Mouse (Mus musculus): ENCODE measurements around the gene Lefty1. TPM values are rescaled to one million over a fixed set of nuclear protein-coding genes. Genes with fewer than 3 reads are reported as not detected.
"Not testable (repeated sequence)": the region's sequence is repeated elsewhere in the genome, so short reads cannot be mapped to it uniquely, and the experiment has no call there.

Gene Lefty1
- polyA plus RNA-seq (2012; rRNA removed) = 6.3 and 7.1 TPM in 2 replicates

- H3K4me3 ChIP-seq (ENCODE audit: low read depth, low read length) = no peak within 1 kb of the TSS
- no peaks in the 10 kb centered on the region for H3K27me3 ChIP-seq (ENCODE audit: control insufficient read depth, insufficient read depth, low read length)
- 89% methylated on average over 21 of the region's 21 CpGs for WGBS
- TF ChIP-seq POLR2A (IDR thresholded peaks at IDR 0.05; ENCODE audit: low read depth, low read length) (no peak), CTCF (IDR thresholded peaks at IDR 0.05; ENCODE audit: extremely low read depth, insufficient read length, insufficient replicate concordance, low read depth, low read length) (no peak)
- H3K4me1 ChIP-seq (ENCODE audit: control insufficient read depth, insufficient read depth, insufficient read length, low read length) = peaks cover 3% of the 10 kb centered on the region; the same call in 1 of the 2 replicates
- no peaks in the 10 kb centered on the region for H3K36me3 ChIP-seq (ENCODE audit: control insufficient read depth, insufficient read depth, low read length)
- H3K27ac ChIP-seq (ENCODE audit: insufficient read depth, low read depth, low read length) = no peak within 1 kb of the TSS
These were observed at the start of gene Lefty1 for GRCm38 (mm10) chr1:180934467-180935419. Gene Lefty1, plus strand, starts transcription at chr1:180935022.

DNA sequence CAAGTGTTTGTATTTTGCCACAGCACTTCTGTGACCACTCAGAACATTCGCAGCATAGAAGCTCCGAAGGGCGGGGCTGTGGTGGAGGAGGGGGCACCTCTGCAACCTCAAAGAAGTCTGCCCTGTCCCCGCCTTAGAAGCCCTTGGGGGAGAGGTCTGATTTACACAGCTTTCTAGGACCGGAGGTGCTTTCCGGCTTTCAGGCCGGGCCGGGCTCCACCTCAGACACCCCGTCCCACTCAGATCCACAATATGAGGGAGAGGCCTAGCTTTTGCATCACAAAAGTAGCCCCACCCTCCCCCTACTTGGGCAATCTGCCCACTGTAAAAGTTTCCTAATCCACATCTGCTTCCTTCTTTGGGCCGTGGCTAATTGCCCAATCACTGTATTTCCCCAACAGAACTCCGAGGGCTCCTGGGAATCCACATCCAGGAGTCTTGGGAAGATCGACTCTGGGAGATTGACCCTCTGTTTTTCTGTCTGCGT is 46.2 kb upstream of the Lefty1 start:
- Histone ChIP-seq H3K27me3 (ENCODE audit: control insufficient read depth, insufficient read depth, low read length) (no peaks in the 10 kb centered on the region), H3K4me1 (ENCODE audit: control insufficient read depth, insufficient read depth, insufficient read length, low read length) (peaks cover 11% of the 10 kb centered on the region), H3K4me3 (ENCODE audit: low read depth, low read length) (peak overlapping the region; percentile 26; the same call in 1 of the 2 replicates), H3K36me3 (ENCODE audit: control insufficient read depth, insufficient read depth, low read length) (no peaks in the 10 kb centered on the region), H3K27ac (ENCODE audit: insufficient read depth, low read depth, low read length) (peak overlapping the region; percentile 56)
- TF ChIP-seq CTCF (IDR thresholded peaks at IDR 0.05; ENCODE audit: extremely low read depth, insufficient read length, insufficient replicate concordance, low read depth, low read length) (no peak), POLR2A (IDR thresholded peaks at IDR 0.05; ENCODE audit: low read depth, low read length) (no peak)
- 5% methylated on average over 13 of the region's 13 CpGs for WGBS

GRCm38 (mm10) chr1:180889172-180889571 is 45.6 kb upstream of the Lefty1 start:
- Histone ChIP-seq H3K4me1 (ENCODE audit: control insufficient read depth, insufficient read depth, insufficient read length, low read length) (peaks cover 11% of the 10 kb centered on the region), H3K27ac (ENCODE audit: insufficient read depth, low read depth, low read length) (peak overlapping the region; percentile 56; the same call in 1 of the 2 replicates), H3K36me3 (ENCODE audit: control insufficient read depth, insufficient read depth, low read length) (no peaks in the 10 kb centered on the region), H3K4me3 (ENCODE audit: low read depth, low read length) (no peak overlapping the region), H3K27me3 (ENCODE audit: control insufficient read depth, insufficient read depth, low read length) (0 out of 2 replicates have a peak, but pooled peaks cover 5% of the 10 kb centered on the region)
- TF ChIP-seq POLR2A (IDR thresholded peaks at IDR 0.05; ENCODE audit: low read depth, low read length) = no peak
- TF ChIP-seq CTCF (IDR thresholded peaks at IDR 0.05; ENCODE audit: extremely low read depth, insufficient read length, insufficient replicate concordance, low read depth, low read length) = no peak
- 71% methylated on average over 7 of the region's 7 CpGs for WGBS

DNA sequence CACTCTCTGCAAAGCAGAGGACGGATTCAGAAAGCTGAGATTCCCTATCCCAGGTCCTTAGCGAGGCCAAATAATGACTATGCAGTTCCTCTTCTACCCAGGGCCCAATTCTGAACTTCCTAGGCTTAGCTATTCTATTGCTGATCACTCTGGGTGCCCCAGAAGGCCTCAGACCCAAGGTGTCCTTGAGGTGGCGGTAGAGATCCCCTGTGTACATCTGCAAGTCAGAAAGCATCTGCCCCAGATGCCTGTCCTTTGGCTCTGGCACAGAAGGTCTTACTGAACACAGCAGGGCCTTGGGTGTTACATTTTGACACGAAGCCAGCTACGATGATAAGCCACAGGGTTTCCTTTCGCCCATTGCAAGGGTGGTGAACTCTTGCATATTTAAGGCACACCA is 45.0 kb upstream of the Lefty1 start:
- Histone ChIP-seq H3K4me3 (ENCODE audit: low read depth, low read length) (no peak overlapping the region), H3K36me3 (ENCODE audit: control insufficient read depth, insufficient read depth, low read length) (no peaks in the 10 kb centered on the region), H3K27me3 (ENCODE audit: control insufficient read depth, insufficient read depth, low read length) (peaks cover 7% of the 10 kb centered on the region; the same call in 1 of the 2 replicates), H3K27ac (ENCODE audit: insufficient read depth, low read depth, low read length) (no peak overlapping the region), H3K4me1 (ENCODE audit: control insufficient read depth, insufficient read depth, insufficient read length, low read length) (peaks cover 11% of the 10 kb centered on the region)
- peak; percentile 23; the same call in 1 of the 2 replicates for TF ChIP-seq CTCF (IDR thresholded peaks at IDR 0.05; ENCODE audit: extremely low read depth, insufficient read length, insufficient replicate concordance, low read depth, low read length)
- TF ChIP-seq POLR2A (IDR thresholded peaks at IDR 0.05; ENCODE audit: low read depth, low read length) = no peak
- 48% methylated on average over 6 of the region's 6 CpGs for WGBS

DNA sequence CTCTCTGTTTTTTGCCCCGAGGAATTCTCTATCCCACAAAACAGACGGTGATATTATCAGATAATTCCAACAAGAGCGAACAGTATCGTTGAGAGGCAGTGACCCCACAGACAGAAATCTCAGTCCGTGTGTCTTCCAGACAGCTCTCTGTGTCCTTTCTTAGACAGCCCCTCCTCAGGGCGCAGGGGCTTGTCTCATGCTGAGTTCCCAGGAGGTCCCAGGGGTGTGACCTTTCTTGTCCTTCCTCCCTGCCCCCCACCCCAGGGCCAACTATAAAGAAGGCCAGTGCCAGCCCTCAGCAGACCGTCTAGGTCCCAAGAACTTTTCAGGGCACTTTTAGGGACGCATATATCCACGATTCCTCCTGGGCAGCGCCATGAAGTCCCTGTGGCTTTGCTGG is 42.0 kb upstream of the Lefty1 start, which contains the start of gene Lefty2:
Gene Lefty2, plus strand, starts transcription at position 301 of the 400 bp plus-strand sequence.
- TF ChIP-seq CTCF (IDR thresholded peaks at IDR 0.05; ENCODE audit: extremely low read depth, insufficient read length, insufficient replicate concordance, low read depth, low read length) = no peak
- TF ChIP-seq POLR2A (IDR thresholded peaks at IDR 0.05; ENCODE audit: low read depth, low read length) = no peak

GRCm38 (mm10) chr1:180894088-180894987 is 40.5 kb upstream of the Lefty1 start:
- H3K4me3 ChIP-seq (ENCODE audit: low read depth, low read length) = not testable (repeated sequence)

More for the DNA sequence above, 42.0 kb upstream of the Lefty1 start, which contains the start of gene Lefty2:
- Histone ChIP-seq H3K36me3 (ENCODE audit: control insufficient read depth, insufficient read depth, low read length) (no peaks in the 10 kb centered on the region), H3K4me3 (ENCODE audit: low read depth, low read length) (no peak within 1 kb of the TSS), H3K27me3 (ENCODE audit: control insufficient read depth, insufficient read depth, low read length) (peaks cover 9% of the 10 kb centered on the region; the same call in 1 of the 2 replicates), H3K4me1 (ENCODE audit: control insufficient read depth, insufficient read depth, insufficient read length, low read length) (peaks cover 11% of the 10 kb centered on the region), H3K27ac (ENCODE audit: insufficient read depth, low read depth, low read length) (no peak within 1 kb of the TSS)
- WGBS = 69% methylated on average over 10 of the region's 10 CpGs

More at GRCm38 (mm10) chr1:180894088-180894987, 40.5 kb upstream of the Lefty1 start:
- H3K4me1 ChIP-seq (ENCODE audit: control insufficient read depth, insufficient read depth, insufficient read length, low read length); H3K36me3 ChIP-seq (ENCODE audit: control insufficient read depth, insufficient read depth, low read length); H3K27me3 ChIP-seq (ENCODE audit: control insufficient read depth, insufficient read depth, low read length); H3K27ac ChIP-seq (ENCODE audit: insufficient read depth, low read depth, low read length): not testable (repeated sequence)
- WGBS = 12% methylated on average over 51 of the region's 51 CpGs

Data from small intestine, adult 2 months (tissue).